Mouse (Mus musculus) layer of hippocampus, postnatal 10 days (tissue): ENCODE measurements around the gene Ppt2. TPM values are rescaled to one million over a fixed set of nuclear protein-coding genes. Genes with fewer than 3 reads are reported as not detected.
A peak's percentile ranks its signal among the peaks of the same experiment; 100 is the strongest.

Source experiments
- DNase-seq, 2 experiments: peaks; one replicate each; pipeline ENCODE4 v3.0.0; 2021; ENCODE audit warnings: low spot score in 2 of 2
- long read RNA-seq: library from polyadenylated mRNA; stranded (forward); transcript quantifications from one replicate; pipeline ENCODE4 v2.0.0, GENCODE M21; 2023
- total RNA-seq, 2 experiments: library from RNA; stranded (reverse); gene quantifications; 2 replicates each; pipeline ENCODE4 v1.2.3; 2021

The Ppt2 gene
- total RNA-seq: 10 to 100 TPM; 32.9 to 34.1 TPM
- long read RNA-seq, partial matches to known transcripts: 4 of 17 reads
- long read RNA-seq, other reads (novel, unspliced or antisense): 9 of 17 reads

DNA sequence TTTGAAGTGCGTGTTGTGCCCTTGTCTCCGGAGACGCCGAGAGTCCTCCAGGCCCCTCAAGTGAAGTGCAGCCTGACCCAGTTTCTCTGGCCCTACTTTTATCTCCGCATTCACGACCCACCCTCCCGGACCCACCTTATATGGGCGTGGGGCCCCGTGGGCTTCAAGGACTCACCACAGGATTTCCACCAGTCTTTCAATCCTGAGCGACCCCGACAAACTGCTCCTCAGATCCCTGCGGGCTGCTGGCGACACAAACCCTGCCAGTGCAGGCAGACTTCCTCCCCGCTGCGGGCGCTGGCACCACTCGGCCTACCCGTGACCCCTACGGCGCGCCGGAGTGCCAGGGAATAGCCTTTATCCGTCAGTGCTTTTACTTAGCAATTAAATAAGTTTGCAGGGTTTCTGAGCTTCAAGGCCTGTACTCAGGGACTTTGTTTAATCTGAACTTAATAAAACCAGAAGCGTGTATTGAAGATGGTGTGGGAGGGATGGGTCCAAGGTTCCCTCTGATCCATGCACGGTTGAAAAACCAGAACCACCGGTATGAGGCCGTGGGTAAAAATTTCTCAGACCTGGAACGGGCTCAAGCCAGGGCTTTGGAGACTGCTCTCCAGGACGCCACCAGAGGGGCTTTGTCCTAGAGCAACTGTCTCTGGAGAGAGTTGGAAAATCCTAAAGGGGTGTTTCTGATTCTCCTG is at the start of gene Ppt2:
Ppt2 (minus strand) TSS at position 568 of the 701 bp plus-strand sequence.
- peak; percentile 55 to 62 for DNase-seq

DNA sequence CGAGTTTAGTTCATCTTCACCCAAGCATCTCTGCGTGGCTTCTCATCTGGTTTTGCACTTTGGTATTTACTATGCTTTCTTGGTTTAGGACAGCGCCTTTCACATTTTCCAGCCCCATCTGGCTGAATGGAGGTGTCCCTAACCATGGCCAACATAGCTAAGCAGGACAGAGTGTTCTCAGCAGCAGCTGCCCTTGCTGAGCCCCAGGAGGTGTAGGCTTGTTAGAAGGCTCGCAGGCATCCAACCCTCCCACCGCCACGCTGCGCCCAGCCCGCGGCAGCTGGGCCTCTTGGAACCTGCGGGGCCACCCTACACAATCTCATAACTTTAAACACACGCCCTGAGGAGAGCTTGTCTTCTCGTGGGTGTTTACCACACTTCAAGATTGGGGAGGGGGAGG is 48.4 kb upstream of the Ppt2 start:
- no peak for DNase-seq

DNA sequence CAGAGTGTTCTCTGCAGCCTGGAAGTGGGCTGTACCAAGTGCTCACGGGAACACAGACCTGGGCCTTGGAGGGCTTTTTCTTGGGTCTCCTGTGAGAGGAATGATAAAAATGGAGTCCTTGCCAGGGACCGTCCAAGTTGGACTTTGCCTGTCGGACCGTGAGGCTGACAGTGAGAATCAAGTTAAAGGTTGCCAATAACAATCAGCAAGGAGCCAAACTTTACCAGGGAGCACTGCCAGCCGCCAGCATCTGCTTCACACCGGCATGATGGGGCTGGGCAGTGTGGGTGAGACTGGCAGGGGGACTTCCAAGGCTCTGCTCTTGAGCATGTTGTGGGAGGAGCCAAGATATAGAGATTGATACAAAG is 47.8 kb upstream of the Ppt2 start:
- no peak for DNase-seq

DNA sequence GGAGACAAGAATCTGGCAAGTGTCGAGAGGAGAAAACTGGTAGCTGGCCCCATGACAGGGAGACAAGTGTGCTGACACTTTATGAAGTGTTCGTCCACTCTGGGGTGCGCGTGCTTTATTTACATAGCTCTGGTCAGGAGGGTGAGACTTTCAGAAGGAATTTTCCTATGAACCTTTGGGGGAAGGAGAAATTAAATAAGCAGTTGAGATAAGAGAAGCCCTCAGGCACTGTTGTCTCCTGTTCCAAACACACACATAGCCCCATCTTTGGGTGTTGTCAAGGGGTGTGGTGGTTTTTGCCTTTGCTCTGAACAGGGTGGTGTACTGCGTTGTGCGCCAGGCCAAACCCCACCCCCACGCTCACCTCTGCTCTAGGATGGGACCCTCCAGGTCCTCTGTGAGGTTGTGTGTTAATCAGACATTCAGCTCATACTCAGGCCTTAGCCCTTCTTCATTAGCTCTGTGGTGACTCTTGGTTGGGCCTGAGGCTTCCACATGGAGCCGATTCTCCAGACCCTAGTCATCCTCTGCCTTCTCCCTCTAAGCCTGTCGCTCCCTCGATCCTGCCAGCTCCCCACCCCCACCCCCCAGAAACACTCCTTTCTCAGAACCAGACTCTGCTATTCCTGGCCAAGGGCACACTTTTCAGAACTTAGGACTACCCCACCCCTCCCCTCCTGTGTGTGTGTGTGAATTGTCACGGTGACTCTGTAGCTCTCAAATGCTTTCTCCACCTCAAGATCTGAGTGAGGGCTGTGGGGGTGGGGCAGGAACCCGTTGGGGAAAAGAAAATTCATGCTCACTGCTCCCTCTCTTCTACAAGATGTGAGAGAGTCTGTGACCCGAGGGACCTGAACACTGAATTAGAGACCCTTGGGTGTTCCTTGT is 47.1 kb upstream of the Ppt2 start:
- DNase-seq: no peak

DNA sequence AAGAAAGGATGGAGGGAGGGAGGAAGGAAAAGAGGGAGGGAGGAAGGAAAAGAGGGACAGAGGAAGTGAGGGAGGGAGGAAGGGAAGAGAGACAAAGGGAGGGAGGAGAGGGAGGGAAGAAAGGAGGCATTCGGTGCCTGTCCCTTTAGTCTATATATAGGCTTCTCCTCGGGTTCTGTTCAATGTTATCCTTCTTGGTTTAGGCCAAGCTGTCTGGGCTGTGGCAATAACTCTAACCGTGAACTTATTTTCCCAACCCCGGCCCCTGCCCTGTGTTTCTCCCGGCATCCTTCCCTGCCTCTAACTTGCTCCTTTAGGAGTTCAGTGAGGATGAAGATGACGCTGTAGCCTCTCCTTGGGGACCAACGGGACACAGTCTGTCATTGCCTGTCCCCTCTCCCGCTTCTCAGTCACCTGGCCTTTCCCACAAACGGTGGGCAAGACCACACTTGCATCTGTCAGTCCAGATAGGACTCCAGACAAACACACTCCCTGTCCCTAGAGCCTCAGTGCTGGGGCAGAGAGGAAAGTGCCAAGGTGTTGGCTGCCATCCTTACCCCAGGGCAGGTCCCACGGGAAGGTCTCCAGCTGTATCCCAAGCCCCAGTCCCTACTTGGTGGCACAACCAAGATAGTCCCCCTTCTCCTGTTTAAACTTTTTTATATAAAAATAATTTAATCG is 46.4 kb upstream of the Ppt2 start:
- DNase-seq: no peak

GRCm38 (mm10) chr17:34673139-34673538 is 44.8 kb upstream of the Ppt2 start:
- no peak for DNase-seq

DNA sequence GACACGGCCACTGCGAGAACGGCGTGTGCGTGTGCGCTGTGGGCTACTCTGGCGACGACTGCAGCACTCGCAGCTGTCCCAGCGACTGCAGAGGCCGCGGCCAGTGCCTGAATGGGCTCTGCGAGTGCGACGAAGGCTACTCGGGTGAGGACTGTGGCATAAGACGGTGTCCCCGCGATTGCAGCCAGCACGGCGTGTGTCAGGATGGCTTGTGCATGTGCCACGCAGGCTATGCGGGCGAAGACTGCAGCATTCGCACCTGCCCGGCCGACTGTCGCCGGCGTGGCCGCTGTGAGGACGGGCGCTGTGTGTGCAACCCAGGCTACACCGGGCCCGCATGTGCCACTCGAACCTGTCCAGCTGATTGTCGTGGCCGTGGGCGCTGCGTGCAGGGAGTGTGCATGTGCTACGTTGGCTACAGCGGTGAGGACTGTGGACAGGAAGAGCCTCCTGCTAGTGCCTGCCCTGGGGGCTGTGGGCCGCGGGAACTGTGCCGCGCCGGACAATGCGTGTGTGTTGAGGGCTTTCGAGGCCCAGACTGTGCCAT is 44.0 kb upstream of the Ppt2 start:
- no peak for DNase-seq

DNA sequence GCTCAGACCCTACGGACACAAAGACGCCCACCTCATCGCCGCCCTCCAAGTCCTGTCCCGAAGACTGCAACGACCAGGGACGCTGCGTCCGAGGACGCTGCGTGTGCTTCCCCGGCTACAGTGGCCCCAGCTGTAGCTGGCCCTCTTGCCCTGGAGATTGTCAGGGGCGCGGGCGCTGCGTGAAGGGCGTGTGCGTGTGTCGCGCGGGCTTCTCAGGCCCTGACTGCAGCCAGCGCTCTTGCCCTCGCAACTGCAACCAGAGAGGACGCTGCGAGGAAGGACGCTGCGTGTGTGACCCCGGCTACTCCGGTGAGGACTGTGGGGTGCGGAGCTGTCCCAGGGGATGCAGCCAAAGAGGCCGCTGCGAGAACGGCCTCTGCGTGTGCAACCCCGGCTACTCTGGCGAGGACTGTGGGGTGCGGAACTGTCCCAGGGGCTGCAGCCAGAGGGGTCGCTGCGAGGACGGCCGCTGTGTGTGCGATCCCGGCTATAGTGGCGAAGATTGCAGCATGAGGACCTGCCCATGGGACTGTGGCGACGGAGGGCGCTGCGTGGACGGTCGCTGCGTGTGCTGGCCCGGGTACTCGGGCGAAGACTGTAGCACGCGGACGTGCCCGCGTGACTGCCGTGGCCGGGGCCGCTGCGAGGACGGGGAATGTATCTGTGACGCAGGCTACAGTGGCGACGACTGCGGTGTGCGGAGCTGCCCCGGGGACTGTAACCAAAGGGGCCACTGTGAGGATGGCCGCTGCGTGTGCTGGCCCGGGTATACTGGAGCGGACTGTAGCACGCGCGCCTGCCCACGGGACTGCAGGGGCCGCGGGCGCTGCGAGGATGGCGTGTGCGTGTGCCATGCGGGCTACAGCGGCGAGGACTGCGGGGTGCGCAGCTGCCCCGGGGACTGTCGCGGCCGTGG is 43.1 kb upstream of the Ppt2 start:
- no peak for DNase-seq

DNA sequence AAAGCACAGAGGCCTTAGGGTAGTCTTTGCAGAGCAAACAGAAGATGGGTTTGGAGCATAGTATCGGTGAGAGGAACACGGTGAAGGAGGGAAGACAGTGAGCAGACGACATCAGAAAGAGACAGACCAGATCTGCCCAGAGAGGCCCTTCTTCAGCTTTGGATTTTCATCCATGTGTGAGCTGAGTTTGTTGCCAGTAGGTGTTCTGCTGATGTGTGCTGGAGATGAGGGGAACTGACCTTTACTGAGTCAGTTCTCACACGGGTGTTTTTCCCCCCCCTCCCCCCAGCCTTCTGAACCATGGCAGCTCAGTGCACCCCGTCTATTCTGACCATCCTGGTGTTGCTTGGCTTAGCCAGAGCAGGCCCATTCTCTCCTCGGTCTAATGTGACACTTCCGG is 41.9 kb upstream of the Ppt2 start, which contains the start of gene Tnxb:
Tnxb (plus strand) TSS at position 301 of the 400 bp plus-strand sequence.
- DNase-seq: no peak

DNA sequence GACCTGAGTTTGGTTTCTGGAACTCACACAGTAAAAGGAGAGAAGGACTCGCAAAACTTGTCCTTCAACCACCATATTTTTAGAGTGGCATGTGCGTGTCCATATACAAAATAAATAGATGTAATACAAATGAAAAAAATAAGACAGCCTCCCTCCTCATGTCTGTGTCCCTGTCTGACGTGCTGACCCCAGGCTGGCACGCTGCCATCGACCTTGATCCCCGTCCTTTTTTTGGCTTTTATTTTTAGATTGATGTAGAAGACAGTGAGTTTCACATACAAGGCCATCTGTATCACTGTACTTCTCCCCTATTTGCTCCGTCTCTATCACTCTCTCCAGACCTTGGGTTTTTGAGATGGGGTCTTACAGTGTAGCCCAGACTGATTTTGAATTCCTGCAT is 36.2 kb upstream of the Ppt2 start:
- DNase-seq: no peak

- no peak for DNase-seq
These were observed 35.2 kb upstream of the Ppt2 start for GRCm38 (mm10) chr17:34663558-34663957.

DNA sequence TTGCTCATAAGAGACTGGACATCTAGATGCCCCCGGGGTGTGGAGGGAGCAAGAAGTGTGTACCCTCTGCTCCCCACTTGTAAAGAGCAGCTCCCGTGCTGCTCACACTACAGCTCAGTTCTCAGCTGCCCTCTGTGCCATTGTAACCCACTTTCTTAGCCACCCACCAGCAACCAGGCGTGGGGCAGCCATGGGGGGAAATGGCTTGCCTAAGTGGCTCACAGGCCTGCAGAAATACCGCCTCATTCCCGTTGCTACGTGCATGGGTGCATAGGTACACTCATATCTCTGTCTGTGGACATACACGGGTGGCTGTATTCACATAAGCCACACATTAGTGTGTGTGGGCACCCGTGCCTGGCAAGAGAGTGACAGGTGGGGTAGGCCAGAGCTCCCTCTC is 34.7 kb upstream of the Ppt2 start:
- no peak for DNase-seq

- no peak for DNase-seq
These were observed 34.2 kb upstream of the Ppt2 start for GRCm38 (mm10) chr17:34662468-34662867.

DNA sequence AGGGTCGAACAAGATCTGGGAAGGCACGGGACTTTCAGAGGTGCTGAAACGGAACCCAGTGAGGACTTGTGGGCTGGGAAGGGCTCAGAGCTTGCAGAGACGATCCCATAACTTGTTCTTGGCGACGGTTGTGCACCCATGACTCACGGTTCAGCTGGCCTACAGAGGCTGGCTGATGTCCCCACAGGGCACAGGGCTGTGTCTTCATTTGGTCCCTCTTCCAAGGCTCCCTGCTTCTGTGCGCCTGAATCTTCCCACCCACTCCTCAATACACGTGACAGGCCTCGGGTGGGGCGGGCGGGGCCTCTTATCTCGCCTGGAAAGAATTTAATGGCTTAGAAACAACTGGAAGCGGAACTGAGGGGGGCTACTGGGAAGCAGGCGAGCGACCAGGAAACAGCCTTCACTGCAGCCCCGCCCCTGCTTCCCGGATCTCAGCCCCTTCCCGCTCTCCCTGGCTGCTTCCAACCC is 32.8 kb upstream of the Ppt2 start:
- DNase-seq: no peak

DNA sequence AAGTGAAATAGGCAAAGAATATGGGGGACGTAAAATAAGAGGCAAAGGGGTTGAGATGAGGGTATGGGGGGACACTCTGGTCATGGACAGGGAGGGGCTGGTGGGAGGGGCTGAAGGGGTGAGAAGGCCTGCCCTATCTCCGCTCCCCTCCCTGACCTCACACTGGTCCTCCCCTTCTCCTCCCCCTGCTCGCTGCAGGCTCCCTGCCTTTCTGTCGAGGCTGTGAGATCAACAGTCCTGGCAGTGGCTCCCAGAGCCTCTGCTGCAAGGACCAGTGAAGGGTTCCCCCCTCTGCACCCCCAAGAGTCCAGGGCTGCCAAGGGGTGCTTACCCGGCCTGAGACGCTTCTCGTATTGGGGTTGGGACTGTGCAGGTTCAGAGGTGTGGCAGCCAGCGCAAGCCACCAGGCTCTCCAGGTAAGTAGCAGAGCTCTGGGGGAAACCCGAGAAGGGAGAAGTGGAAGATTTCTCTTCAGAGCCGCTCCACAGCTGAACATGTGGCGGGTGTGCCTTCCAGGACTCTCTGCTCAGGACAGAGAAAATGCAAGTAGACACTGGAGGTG is 32.0 kb upstream of the Ppt2 start:
- no peak for DNase-seq

GRCm38 (mm10) chr17:34659897-34660214 is 31.5 kb upstream of the Ppt2 start:
- DNase-seq: peak in 1 of 2 experiments; percentile 10

DNA sequence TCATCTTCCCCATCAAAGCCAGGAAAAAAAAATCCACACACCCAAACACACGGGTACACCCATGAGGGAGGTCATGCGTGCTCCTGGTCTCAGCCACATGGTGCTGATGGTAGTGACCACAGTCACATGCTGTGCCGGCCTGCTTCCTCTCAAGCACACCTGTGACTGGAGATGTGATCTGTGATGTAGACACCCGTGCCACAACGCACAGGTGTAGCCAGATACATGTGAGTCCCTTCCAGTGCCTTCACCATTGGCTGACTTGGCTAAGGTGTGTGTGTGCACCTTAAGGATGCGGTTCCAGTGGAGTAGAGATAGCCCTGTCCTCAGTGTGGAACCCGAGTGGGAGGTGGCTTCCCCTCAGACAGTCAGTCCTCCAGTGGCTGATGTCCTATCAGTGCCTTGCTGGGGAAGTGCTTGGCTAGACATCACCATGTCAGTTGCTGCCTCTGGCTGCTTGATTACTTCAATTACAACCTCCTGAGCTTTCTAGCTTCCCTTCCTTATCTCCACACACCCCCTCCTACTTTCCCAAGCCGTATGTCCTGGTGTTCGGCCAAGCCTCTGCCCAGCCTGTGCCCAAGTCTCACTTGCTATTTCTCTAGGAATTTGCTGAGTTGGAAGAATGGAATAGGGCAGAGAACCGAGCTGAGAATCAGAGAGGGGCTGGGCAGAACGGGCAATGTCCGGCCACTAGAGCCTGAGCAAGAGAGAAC is 31.0 kb upstream of the Ppt2 start:
- DNase-seq: peak in 1 of 2 experiments; percentile 11

- DNase-seq: no peak
These were observed 30.3 kb upstream of the Ppt2 start for GRCm38 (mm10) chr17:34658591-34658990.

GRCm38 (mm10) chr17:34658145-34658544 is 29.8 kb upstream of the Ppt2 start:
- no peak for DNase-seq
